Mouse (Mus musculus) testis, adult 2 months (tissue): ENCODE measurements around the gene Rhbdd2. TPM values are rescaled to one million over a fixed set of nuclear protein-coding genes. Genes with fewer than 3 reads are reported as not detected.

Experiments used
- H3K27ac ChIP-seq: fragments of 200-500 bp; 2 replicates; pipeline ENCODE4 v1.5.1; 2012; ENCODE audit warnings: low read depth, low read length; ENCODE audit not compliant: control insufficient read depth, insufficient read depth
- H3K27me3 ChIP-seq: fragments of 200-500 bp; 2 replicates; pipeline ENCODE4 v1.6.1; 2012; ENCODE audit warnings: mild to moderate bottlenecking, low read length, moderate library complexity; ENCODE audit not compliant: control insufficient read depth, insufficient read depth
- H3K36me3 ChIP-seq: fragments of 200-500 bp; 2 replicates; pipeline ENCODE4 v1.6.1; 2012; ENCODE audit warnings: mild to moderate bottlenecking, low read length; ENCODE audit not compliant: control insufficient read depth, insufficient read depth
- H3K4me1 ChIP-seq: fragments of 200-500 bp; 2 replicates; pipeline ENCODE4 v1.6.1; 2012; ENCODE audit warnings: low read length; ENCODE audit not compliant: control insufficient read depth, insufficient read depth
- H3K4me3 ChIP-seq: fragments of 200-500 bp; 2 replicates; pipeline ENCODE4 v1.5.1; 2012; ENCODE audit warnings: low read depth, mild to moderate bottlenecking, low read length, moderate library complexity, mixed read lengths; ENCODE audit not compliant: control insufficient read depth
- CTCF ChIP-seq: fragments of 200-500 bp; IDR thresholded peaks from 2 replicates; pipeline ENCODE4 v1.5.1; 2012; ENCODE audit warnings: low read depth, mild to moderate bottlenecking, inconsistent platforms, low read length, moderate library complexity; ENCODE audit not compliant: control insufficient read depth, insufficient read depth, insufficient replicate concordance
- POLR2A ChIP-seq: fragments of 200-500 bp; IDR thresholded peaks from 2 replicates; pipeline ENCODE4 v1.6.1; 2012; ENCODE audit warnings: low read depth, mild to moderate bottlenecking, inconsistent platforms, low read length, moderate library complexity; ENCODE audit not compliant: control insufficient read depth
- polyA plus RNA-seq: library from polyadenylated mRNA; depleted of rRNA; stranded (reverse); fragments of >200 nt; gene quantifications from 2 replicates; pipeline ENCODE4 v1.2.3, GENCODE M21; 2012

The Rhbdd2 gene
- polyA plus RNA-seq, 1 experiment, result 64.0 TPM

DNA sequence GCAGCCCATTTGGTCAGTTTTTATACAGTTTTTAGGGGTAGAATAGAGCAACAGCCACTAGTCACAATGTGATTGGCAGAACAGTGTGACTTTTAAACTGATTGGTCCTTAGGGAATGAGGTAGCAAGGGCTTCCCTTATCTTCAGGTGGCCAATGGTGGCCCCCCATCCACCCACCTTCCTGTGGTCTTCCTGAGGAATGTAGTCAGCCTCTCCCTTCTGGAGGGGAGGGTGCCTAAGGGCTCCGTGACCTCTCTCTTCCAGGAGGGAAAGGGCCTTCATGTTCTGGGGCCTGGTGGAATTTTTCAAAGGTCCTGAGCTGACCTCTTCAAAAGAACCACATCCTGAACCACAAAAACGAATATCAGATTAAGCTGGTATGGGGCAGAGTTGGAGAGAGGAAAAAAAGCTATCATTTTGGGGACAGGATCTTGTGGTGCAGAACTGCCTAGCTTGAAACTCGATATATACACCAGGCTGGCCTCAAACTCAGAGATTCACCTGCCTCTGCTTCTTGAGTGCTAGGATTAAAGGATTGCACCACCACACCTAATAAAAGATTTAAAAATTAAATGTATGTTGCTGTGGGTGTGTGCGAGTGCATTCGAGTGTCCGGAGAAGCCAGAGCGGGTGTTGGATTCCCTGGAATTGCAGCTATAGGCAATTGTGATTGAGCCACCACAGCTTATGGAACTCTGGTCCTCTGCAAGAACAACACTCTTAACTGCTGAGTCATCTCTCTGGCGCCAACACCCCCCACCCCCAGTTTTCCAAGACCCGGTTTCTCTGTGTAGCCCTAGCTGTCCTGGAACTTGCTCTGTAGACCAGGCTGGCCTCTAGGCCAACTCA is 16.3 kb downstream of the Rhbdd2 start:
- no peaks in the 10 kb centered on the region for H3K4me1 ChIP-seq
- no peak for TF ChIP-seq CTCF
- TF ChIP-seq POLR2A, result no peak
- no peak overlapping the region for H3K4me3 ChIP-seq
- H3K27ac ChIP-seq, result no peak overlapping the region
- H3K36me3 ChIP-seq, result no peaks in the 10 kb centered on the region
- no peaks in the 10 kb centered on the region for H3K27me3 ChIP-seq

- Histone ChIP-seq H3K4me3 (no peak overlapping the region), H3K4me1 (no peaks in the 10 kb centered on the region), H3K27me3 (no peaks in the 10 kb centered on the region), H3K36me3 (no peaks in the 10 kb centered on the region), H3K27ac (no peak overlapping the region)
- TF ChIP-seq CTCF, result no peak
- TF ChIP-seq POLR2A, result no peak
These were observed 16.9 kb downstream of the Rhbdd2 start for GRCm38 (mm10) chr5:135649309-135649633.

- Histone ChIP-seq H3K27ac (no peak overlapping the region), H3K27me3 (no peaks in the 10 kb centered on the region), H3K36me3 (no peaks in the 10 kb centered on the region), H3K4me3 (no peak overlapping the region), H3K4me1 (no peaks in the 10 kb centered on the region)
- no peak for TF ChIP-seq POLR2A
- TF ChIP-seq CTCF, result no peak
These were observed 19.1 kb downstream of the Rhbdd2 start for GRCm38 (mm10) chr5:135651536-135651935.

DNA sequence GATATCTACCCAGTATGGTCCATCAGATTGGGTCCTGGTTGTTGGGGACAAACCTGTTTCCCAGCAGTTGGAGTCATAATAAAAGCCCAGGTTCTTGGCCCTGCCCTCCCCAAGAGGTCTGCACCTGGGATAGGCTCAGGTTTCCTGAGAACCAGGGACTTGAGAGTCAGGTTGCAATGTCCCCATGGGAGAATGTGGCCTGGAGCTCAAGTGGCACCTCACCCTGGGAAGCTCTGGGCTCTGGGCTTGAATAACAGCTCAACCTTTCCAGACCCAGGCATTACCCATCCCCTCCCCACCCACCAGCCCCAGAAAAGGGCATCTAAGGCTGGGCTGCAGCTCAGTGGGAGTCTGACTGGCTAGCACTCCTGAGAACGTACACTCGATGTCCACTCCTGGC is 20.8 kb downstream of the Rhbdd2 start:
- H3K36me3 ChIP-seq, result no peaks in the 10 kb centered on the region
- no peak overlapping the region for H3K4me3 ChIP-seq
- no peak overlapping the region for H3K27ac ChIP-seq
- H3K27me3 ChIP-seq, result no peaks in the 10 kb centered on the region
- peaks cover 4% of the 10 kb centered on the region for H3K4me1 ChIP-seq
- TF ChIP-seq CTCF (no peak), POLR2A (no peak)

DNA sequence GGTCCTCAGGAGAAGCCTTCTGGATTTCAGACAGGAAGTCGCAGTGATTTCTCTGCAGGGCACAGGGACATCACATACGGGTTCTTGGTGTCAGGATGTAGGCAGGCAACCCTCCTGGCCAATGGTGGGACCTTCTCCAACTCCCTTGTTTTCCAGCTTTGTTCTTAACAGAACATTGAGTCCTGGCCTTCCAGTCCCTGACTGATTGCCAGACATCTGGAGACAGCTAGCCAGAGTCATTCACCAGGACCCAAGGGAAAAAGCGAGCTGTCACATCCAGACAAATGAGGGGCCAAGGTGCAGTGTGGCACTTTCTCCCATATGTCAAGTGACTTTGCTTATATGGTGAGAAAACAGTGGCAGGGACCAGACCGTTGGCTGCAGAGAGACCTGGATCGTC is 23.6 kb downstream of the Rhbdd2 start:
- Histone ChIP-seq H3K4me1 (peaks cover 10% of the 10 kb centered on the region), H3K36me3 (no peaks in the 10 kb centered on the region), H3K4me3 (no peak overlapping the region), H3K27ac (no peak overlapping the region), H3K27me3 (no peaks in the 10 kb centered on the region)
- no peak for TF ChIP-seq POLR2A
- TF ChIP-seq CTCF, result no peak

GRCm38 (mm10) chr5:135657128-135657527 is 24.7 kb downstream of the Rhbdd2 start:
- Histone ChIP-seq H3K4me1 (peaks cover 10% of the 10 kb centered on the region), H3K27ac (no peak overlapping the region), H3K4me3 (no peak overlapping the region), H3K36me3 (no peaks in the 10 kb centered on the region), H3K27me3 (no peaks in the 10 kb centered on the region)
- TF ChIP-seq POLR2A (no peak), CTCF (no peak)

DNA sequence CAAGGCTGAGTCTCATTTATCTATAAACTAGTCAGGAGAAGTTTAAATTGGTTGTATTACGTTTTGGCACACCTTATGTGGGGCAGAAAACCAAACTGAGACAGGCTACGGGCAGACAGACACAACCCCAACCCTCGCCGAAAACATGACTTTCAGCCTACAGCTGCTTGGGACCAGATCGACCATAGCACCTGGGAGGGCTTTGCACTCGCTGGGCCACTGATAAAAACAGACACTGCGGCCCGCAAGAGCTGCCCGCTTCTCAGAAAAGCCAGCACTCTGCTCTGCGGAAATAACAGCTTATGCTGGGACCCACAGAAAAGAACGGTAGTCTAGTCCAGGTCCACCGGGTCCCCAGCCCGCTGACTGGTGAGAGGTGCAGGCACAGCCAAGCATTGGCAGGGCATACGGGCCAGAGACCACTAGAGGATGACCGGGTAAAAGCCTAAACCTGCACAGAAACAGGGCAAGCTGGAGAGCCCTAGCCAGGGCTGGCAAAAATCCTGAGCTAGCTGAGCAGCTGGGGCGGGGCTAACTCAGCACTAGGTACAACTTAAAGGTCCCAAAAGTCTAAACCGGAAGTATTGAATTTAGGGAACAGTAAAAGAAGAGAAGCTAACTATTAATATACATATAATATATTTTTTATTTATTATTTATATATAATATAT is 25.4 kb downstream of the Rhbdd2 start:
- H3K27me3 ChIP-seq, result no peaks in the 10 kb centered on the region
- H3K4me1 ChIP-seq, result peaks cover 10% of the 10 kb centered on the region
- no peak overlapping the region for H3K27ac ChIP-seq
- H3K36me3 ChIP-seq, result no peaks in the 10 kb centered on the region
- no peak overlapping the region for H3K4me3 ChIP-seq
- TF ChIP-seq POLR2A (no peak), CTCF (no peak)
